Mouse (Mus musculus): ENCODE results near the gene Slc35e3. TPM values are rescaled to one million over a fixed set of nuclear protein-coding genes. Genes with fewer than 3 reads are reported as not detected.

Slc35e3 gene
- polyA plus RNA-seq, 1 experiment from 2014 or later = 37.3 TPM

GRCm38 (mm10) chr10:117694255-117694953 is 51.8 kb downstream of the Slc35e3 start:
- no peak for ATAC-seq (ENCODE audit: low FRiP score, low read depth)
- peaks cover 90% of the 10 kb centered on the region for H3K36me3 ChIP-seq
- 90% methylated on average over 6 of the region's 6 CpGs for WGBS

GRCm38 (mm10) chr10:117692953-117693352 is 53.2 kb downstream of the Slc35e3 start:
- Histone ChIP-seq H3K27ac (replicated peaks) (no peak overlapping the region), H3K9ac (replicated peaks) (no peak overlapping the region), H3K27me3 (no peaks in the 10 kb centered on the region), H3K4me1 (no peaks in the 10 kb centered on the region), H3K9me3 (no peaks in the 10 kb centered on the region), H3K4me3 (no peak overlapping the region), H3K36me3 (peaks cover 88% of the 10 kb centered on the region), H3K4me2 (replicated peaks) (no peak overlapping the region)
- 95% methylated on average over 5 of the region's 5 CpGs for whole genome bisulfite sequencing
- ATAC-seq (ENCODE audit: low FRiP score, low read depth) = no peak

More at GRCm38 (mm10) chr10:117694255-117694953, 51.8 kb downstream of the Slc35e3 start:
- Histone ChIP-seq H3K9me3 (no peaks in the 10 kb centered on the region), H3K4me2 (replicated peaks) (no peak overlapping the region), H3K27me3 (no peaks in the 10 kb centered on the region), H3K4me3 (no peak overlapping the region), H3K4me1 (no peaks in the 10 kb centered on the region), H3K27ac (replicated peaks) (no peak overlapping the region), H3K9ac (replicated peaks) (no peak overlapping the region)

DNA sequence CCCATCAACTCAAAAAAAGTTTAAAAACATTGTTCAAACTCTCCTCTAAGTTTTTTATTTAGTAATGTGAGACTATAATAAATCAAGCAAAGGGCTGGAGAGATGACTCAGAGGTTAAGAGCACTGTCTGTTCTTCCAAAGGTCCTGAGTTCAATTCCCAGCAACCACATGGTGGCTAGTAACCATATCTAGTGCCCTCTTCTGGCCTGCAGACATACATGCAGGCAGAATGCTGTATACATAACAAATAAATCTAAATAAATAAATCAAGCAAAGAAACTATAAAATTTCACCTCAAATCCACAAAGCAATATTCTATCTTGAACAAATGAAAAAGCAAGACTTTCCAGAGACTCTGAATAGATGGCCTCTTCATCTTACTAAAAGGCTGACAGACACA is 54.0 kb downstream of the Slc35e3 start:
- no peak overlapping the region for H3K4me3 ChIP-seq
- no peaks in the 10 kb centered on the region for H3K27me3 ChIP-seq
- H3K9ac ChIP-seq (replicated peaks) = no peak overlapping the region
- no peak overlapping the region for H3K4me2 ChIP-seq (replicated peaks)
- no peaks in the 10 kb centered on the region for H3K4me1 ChIP-seq
- no peak for ATAC-seq (ENCODE audit: low FRiP score, low read depth)
- H3K27ac ChIP-seq (replicated peaks) = no peak overlapping the region
- H3K36me3 ChIP-seq = peaks cover 80% of the 10 kb centered on the region
- no peaks in the 10 kb centered on the region for H3K9me3 ChIP-seq

DNA sequence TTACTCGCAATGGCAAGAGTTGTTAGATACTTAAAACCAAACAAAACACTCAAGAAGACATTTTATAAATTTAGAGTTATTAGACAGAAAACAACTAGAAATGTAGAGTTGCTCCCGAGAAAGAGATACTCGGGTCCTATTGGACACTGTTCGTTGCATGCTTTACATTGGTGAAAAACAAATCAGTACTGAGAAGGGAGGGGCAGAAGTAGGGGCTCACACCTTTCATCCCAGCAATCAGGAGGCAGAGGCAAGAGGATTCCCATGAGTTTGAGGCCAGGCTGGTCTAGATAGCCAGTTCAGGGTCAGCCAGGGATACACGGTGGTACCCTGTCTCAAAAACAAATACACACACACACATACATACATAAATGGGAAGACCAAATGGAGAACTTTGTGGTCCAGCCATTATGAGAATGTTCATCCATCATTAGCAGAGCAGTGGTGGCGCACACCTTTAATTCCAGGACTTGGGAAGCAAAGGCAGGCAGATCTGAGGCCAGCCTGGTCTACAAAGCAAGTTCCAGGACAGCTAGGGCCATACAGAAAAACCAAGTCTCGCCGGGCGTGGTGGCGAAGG is 54.7 kb downstream of the Slc35e3 start:
- no peak for ATAC-seq (ENCODE audit: low FRiP score, low read depth)
- Histone ChIP-seq H3K36me3 (peaks cover 73% of the 10 kb centered on the region), H3K4me1 (no peaks in the 10 kb centered on the region), H3K27ac (replicated peaks) (no peak overlapping the region), H3K4me2 (replicated peaks) (no peak overlapping the region), H3K4me3 (no peak overlapping the region), H3K27me3 (no peaks in the 10 kb centered on the region), H3K9ac (replicated peaks) (no peak overlapping the region), H3K9me3 (no peaks in the 10 kb centered on the region)
- 96% methylated on average over 10 of the region's 10 CpGs for WGBS

DNA sequence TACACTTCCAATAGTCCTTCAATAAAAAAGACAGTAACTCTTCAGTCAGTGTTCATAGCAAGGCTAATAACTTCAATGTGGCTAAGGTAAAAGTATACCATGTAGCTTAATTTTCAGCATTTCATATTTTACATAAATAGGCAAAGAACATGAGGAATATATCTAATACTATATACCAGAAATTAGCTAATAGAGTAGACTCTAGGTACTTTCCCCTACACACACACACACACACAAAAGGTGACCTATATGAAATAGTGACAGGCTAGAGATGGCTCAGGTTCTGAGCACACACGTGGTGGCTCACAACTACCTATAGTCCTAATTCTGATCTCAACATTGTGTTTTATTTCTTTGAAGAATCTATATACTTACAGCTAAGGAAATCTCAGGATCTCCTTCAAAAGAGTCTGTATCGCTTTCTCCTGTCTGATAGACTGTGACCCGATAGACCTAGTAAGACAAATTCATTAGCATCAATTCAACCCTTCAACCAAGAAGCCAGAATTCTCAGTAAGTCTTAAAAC is 55.3 kb downstream of the Slc35e3 start:
- no peak overlapping the region for H3K4me3 ChIP-seq
- H3K9me3 ChIP-seq = no peaks in the 10 kb centered on the region
- 97% methylated on average over 3 of the region's 3 CpGs for WGBS
- no peaks in the 10 kb centered on the region for H3K27me3 ChIP-seq
- H3K9ac ChIP-seq (replicated peaks) = no peak overlapping the region
- ATAC-seq (ENCODE audit: low FRiP score, low read depth) = no peak
- H3K27ac ChIP-seq (replicated peaks) = no peak overlapping the region
- H3K4me2 ChIP-seq (replicated peaks) = no peak overlapping the region
- H3K36me3 ChIP-seq = peaks cover 67% of the 10 kb centered on the region
- no peaks in the 10 kb centered on the region for H3K4me1 ChIP-seq

DNA sequence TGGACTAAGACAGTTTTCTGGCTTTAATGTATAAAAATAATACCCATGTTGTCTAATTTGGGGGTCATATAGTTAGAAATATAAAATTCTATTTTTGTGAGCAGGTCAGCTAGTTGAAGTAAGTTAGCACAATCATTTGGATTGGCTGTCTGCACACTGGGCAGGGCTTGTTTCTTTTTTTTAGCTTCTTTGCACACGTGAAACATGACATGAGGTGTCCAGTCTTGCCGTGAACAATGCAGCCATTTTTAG is 56.1 kb downstream of the Slc35e3 start:
- H3K4me1 ChIP-seq = no peaks in the 10 kb centered on the region
- 86% methylated on average over 2 of the region's 2 CpGs for WGBS

DNA sequence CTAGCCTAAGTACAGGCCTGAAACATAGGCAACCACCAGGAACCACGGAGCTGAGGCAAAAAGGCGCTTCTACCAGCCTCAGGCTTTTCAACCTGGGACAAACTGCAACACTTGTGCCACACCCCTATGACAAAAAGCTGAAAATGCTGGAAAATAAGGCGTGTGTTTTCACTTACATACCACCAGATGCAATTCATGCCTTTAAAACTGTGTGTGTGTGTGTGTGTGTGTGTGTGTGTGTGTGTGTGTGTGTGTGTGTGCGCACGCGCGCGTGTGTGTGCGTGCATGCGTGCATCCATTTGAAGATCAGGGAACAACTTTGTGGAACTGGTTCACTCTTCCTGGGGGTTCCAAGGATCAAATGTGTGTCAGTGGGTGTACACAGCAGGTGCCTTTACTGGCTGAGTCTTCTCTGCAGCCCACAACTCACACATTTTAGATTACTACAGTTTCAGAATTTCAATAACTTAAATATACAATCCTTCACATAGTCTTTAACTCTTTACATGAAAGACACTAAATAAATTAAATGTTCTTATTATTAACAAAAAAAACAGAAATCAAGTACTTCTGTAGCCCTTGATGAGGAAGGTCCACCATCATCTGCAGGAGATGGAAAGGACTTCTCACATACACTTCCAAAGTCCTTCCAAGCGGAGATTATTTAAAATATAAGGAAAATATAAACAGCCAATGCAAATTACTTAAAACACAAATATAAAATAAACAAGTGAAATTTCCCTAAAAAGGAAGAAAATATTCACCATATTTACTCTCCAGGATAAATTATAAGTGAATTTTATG is 56.7 kb downstream of the Slc35e3 start:
- peaks cover 53% of the 10 kb centered on the region for H3K36me3 ChIP-seq

More for the DNA sequence above, 56.1 kb downstream of the Slc35e3 start:
- no peak overlapping the region for H3K27ac ChIP-seq (replicated peaks)
- peaks cover 59% of the 10 kb centered on the region for H3K36me3 ChIP-seq
- H3K27me3 ChIP-seq = no peaks in the 10 kb centered on the region
- no peak for ATAC-seq (ENCODE audit: low FRiP score, low read depth)
- no peak overlapping the region for H3K4me2 ChIP-seq (replicated peaks)
- H3K9ac ChIP-seq (replicated peaks) = no peak overlapping the region
- no peak overlapping the region for H3K4me3 ChIP-seq
- H3K9me3 ChIP-seq = no peaks in the 10 kb centered on the region

GRCm38 (mm10) chr10:117688204-117689151 is 57.7 kb downstream of the Slc35e3 start:
- Histone ChIP-seq H3K4me1 (no peaks in the 10 kb centered on the region), H3K36me3 (peaks cover 46% of the 10 kb centered on the region), H3K9ac (replicated peaks) (no peak overlapping the region), H3K27me3 (no peaks in the 10 kb centered on the region), H3K9me3 (no peaks in the 10 kb centered on the region), H3K4me2 (replicated peaks) (no peak overlapping the region), H3K4me3 (no peak overlapping the region), H3K27ac (replicated peaks) (no peak overlapping the region)
- 0 out of 2 replicates have a peak, but pooled peaks have one; percentile 19 for ATAC-seq (ENCODE audit: low FRiP score, low read depth)
- 84% methylated on average over 13 of the region's 13 CpGs for WGBS

More for the DNA sequence above, 56.7 kb downstream of the Slc35e3 start:
- no peak overlapping the region for H3K4me2 ChIP-seq (replicated peaks)
- H3K27ac ChIP-seq (replicated peaks) = no peak overlapping the region
- H3K9ac ChIP-seq (replicated peaks) = no peak overlapping the region
- no peak overlapping the region for H3K4me3 ChIP-seq
- no peaks in the 10 kb centered on the region for H3K4me1 ChIP-seq
- 93% methylated on average over 11 of the region's 11 CpGs for WGBS
- H3K9me3 ChIP-seq = no peaks in the 10 kb centered on the region
- no peaks in the 10 kb centered on the region for H3K27me3 ChIP-seq
- no peak for ATAC-seq (ENCODE audit: low FRiP score, low read depth)

GRCm38 (mm10) chr10:117687577-117687976 is 58.6 kb downstream of the Slc35e3 start:
- Histone ChIP-seq H3K9ac (replicated peaks) (no peak overlapping the region), H3K27me3 (no peaks in the 10 kb centered on the region), H3K9me3 (no peaks in the 10 kb centered on the region), H3K4me1 (no peaks in the 10 kb centered on the region), H3K4me2 (replicated peaks) (no peak overlapping the region), H3K36me3 (peaks cover 40% of the 10 kb centered on the region), H3K27ac (replicated peaks) (no peak overlapping the region), H3K4me3 (no peak overlapping the region)
- 89% methylated on average over 7 of the region's 7 CpGs for WGBS
- ATAC-seq (ENCODE audit: low FRiP score, low read depth) = no peak

DNA sequence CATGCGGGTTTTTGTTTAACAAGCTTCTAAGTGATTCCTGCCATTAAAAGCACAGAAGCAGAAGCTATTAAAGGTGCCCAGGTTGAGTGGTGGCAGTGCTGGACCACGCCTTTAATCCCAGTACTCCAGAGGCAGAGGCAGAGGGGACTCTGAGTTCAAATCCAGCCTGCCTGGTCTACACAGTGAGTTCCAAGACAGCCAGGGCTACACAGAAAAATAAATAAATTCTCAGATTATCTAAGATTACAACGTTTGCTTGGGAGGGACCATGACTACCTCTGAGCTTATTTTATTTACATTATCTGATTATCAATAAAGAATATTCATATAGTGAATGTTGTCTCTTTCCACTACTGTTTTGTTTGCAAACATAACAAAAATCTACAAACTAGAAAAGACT is 59.1 kb downstream of the Slc35e3 start:
- no peaks in the 10 kb centered on the region for H3K4me1 ChIP-seq
- 81% methylated on average over 3 of the region's 3 CpGs for WGBS
- H3K36me3 ChIP-seq = peaks cover 34% of the 10 kb centered on the region
- H3K27me3 ChIP-seq = no peaks in the 10 kb centered on the region
- H3K4me2 ChIP-seq (replicated peaks) = no peak overlapping the region
- no peak for ATAC-seq (ENCODE audit: low FRiP score, low read depth)
- H3K9me3 ChIP-seq = no peaks in the 10 kb centered on the region
- H3K4me3 ChIP-seq = no peak overlapping the region
- H3K9ac ChIP-seq (replicated peaks) = no peak overlapping the region
- no peak overlapping the region for H3K27ac ChIP-seq (replicated peaks)

DNA sequence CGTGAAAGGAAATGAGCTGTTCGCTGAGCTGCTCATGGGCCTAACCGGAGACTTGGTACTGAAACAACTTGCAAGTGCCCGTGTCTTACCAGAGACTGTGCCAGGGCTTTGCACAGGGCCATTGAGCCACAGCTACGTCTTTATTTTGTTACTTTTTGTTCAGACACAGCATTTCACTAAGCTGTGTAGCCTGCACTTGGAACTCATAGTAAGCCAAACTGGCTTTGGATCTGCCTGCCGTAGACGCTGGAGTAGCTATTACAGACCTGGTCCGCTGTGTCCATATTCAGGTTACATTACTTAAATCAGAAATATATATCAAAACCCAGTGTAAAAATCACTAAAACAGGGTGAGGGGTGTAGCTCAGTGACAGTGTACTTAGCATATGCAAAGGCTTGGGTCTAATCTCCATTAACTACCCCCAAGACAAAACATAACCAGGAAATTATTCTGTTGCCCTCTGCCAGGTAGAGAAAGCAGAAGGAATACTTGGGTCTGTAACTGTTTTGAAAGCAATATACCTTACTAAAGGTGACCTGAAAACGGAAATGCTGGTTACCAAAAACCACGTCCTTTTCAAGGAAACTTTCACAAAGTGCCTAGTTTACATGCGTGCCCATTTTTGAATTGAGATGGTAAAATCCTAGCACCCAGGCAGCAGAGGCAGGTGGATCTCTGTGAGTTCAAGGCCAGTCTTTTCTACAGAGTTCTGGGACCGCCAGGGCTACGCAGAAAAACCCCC is 60.1 kb downstream of the Slc35e3 start:
- no peak overlapping the region for H3K4me2 ChIP-seq (replicated peaks)
- no peak for ATAC-seq (ENCODE audit: low FRiP score, low read depth)
- H3K9me3 ChIP-seq = no peaks in the 10 kb centered on the region
- no peaks in the 10 kb centered on the region for H3K4me1 ChIP-seq
- no peak overlapping the region for H3K4me3 ChIP-seq
- peaks cover 26% of the 10 kb centered on the region for H3K36me3 ChIP-seq
- no peak overlapping the region for H3K9ac ChIP-seq (replicated peaks)
- H3K27ac ChIP-seq (replicated peaks) = no peak overlapping the region
- no peaks in the 10 kb centered on the region for H3K27me3 ChIP-seq
- WGBS = 92% methylated on average over 13 of the region's 13 CpGs
